ENCODE assay signal across 9 mouse cellular contexts in genomic region chr10:68137151-68137833, GRCm38 (mm10).
DNase-seq lines count a peak whose midpoint lies in the region; ATAC-seq and TF ChIP-seq lines count a peak whose summit lies in the region.
"Had no signal": no experiment of that assay in that cellular context is flagged by ENCODE, and none has a peak within 500 bp of the region (broad histone marks: within the 10 kb centered on the region; RNA-seq: fewer than 3 reads in every experiment).

No protein-coding gene starts in this region.

- no peak for TF ChIP-seq CTCF in E14TG2a.4 (conservative IDR thresholded peaks at IDR 0.05; ENCODE audit: low read length)

- no peaks in the 10 kb centered on the region for H3K9me3 ChIP-seq in E14TG2a.4 (ENCODE audit: low read length)
- no peaks in the 10 kb centered on the region for H3K9me3 ChIP-seq in heart, embryonic 16.5 days (replicated peaks; ENCODE audit: control insufficient read depth, low read length)

- peak overlapping the region; percentile 73 for H3K4me2 ChIP-seq in heart, embryonic 16.5 days (ENCODE audit: low read depth, low read length)

- peaks cover 28% of the 10 kb centered on the region for H3K36me3 ChIP-seq in E14TG2a.4 (ENCODE audit: insufficient read depth, low read length)
- peaks cover 11% of the 10 kb centered on the region; the same call in 1 of the 2 replicates for H3K36me3 ChIP-seq in heart, embryonic 16.5 days (ENCODE audit: control insufficient read depth, insufficient read depth)

- peak overlapping the region; percentile 94 for H3K27ac ChIP-seq in heart, embryonic 16.5 days (ENCODE audit: low read length)

- H3K4me3 ChIP-seq in E14TG2a.4 (replicated peaks; ENCODE audit: low read length) = peak overlapping the region; percentile 90
- no peak overlapping the region for H3K4me3 ChIP-seq in heart, embryonic 16.5 days (ENCODE audit: low read length)

- no peaks in the 10 kb centered on the region for H3K27me3 ChIP-seq in E14TG2a.4 (ENCODE audit: insufficient read depth, low read length)
- no peaks in the 10 kb centered on the region for H3K27me3 ChIP-seq in heart, embryonic 16.5 days (ENCODE audit: control insufficient read depth, insufficient read depth, low read length)
- H3K27me3 ChIP-seq: CH12.LX had no signal

- peaks cover 73% of the 10 kb centered on the region for H3K4me1 ChIP-seq in E14TG2a.4 (replicated peaks; ENCODE audit: low read depth, low read length)
- peaks cover 36% of the 10 kb centered on the region for H3K4me1 ChIP-seq in heart, embryonic 16.5 days (ENCODE audit: control insufficient read depth, insufficient read depth, low read length)

- peak; percentile 91 for DNase-seq in heart, adult 11 months
- no peak for DNase-seq in heart, postnatal 25 days (ENCODE audit: low spot score)
- peak; percentile 62 for DNase-seq in mesoderm, embryonic 11.5 days (ENCODE audit: low read depth, low spot score)
- no peak for DNase-seq in gastrocnemius, adult 18-20 months (ENCODE audit: low spot score)
- no peak for DNase-seq in cerebellum, postnatal 4 days (ENCODE audit: low spot score in 2 of 2)
- DNase-seq in left cerebral cortex, adult 11 months (ENCODE audit: low spot score) = no peak

- WGBS in heart, embryonic 16.5 days = 74% methylated on average over 11 of the region's 11 CpGs

- intact Hi-C loops in heart, postnatal 25 days (cut with DNase I) = no loop called here

- H3K9ac ChIP-seq in heart, embryonic 16.5 days (ENCODE audit: low read length) = no peak overlapping the region; the same call in 1 of the 2 replicates

- no peak for ATAC-seq in heart, embryonic 16.5 days (replicated peaks; ENCODE audit: extremely low read depth, insufficient read depth, low FRiP score)

Comparison
In these comparisons a context has a peak if more than half of its experiments do, and no peak if none do; other contexts are left out.
1. DNase-seq: peak in heart, adult 11 months (single experiment) and mesoderm, embryonic 11.5 days (single experiment); none in heart, postnatal 25 days (single experiment), gastrocnemius, adult 18-20 months (single experiment), cerebellum, postnatal 4 days (0 of 2) and left cerebral cortex, adult 11 months (single experiment).